Mouse (Mus musculus) cerebellum, adult 8-10 months (tissue): ENCODE results near the gene Aoc3.
"Not testable (repeated sequence)": the region's sequence is repeated elsewhere in the genome, so short reads cannot be mapped to it uniquely, and the experiment has no call there.

Source experiments
- DNase-seq: peaks from one replicate; pipeline ENCODE4 v3.0.0; 2022

Aoc3 gene

DNA sequence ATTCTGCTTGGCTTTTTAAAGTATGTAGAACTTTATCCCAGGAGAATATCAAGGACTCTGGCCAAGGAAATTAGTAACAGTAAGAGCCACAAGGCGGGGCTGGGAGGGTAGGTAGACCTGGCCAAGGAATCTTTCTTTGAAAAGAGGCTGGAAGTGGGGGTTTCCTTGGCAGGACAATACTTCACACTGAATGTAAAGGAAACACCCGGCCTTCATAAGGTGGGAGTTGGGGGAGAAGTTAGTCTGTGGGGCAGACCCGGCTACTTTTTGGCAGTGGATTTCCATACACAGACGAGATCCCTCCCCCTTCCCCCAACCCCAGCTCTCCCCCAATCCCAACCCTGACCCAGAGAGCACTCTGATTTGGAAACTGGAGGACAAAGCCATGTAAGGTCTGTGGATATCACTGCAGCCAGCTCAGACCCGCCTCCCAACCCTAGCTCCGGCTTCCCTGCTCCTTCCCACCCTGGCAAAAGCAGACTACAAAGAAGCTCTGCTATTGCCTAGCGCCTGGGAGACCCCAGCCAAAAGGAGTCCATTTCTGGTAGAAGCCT is at the start of gene Aoc3:
TSS of gene Aoc3 (plus strand) at position 235 of the 554 bp plus-strand sequence.
- no peak for DNase-seq

- no peak for DNase-seq
Measured at GRCm38 (mm10) chr11:101280837-101281236, 49.6 kb upstream of the Aoc3 start.

GRCm38 (mm10) chr11:101282896-101283295 is 47.5 kb upstream of the Aoc3 start:
- no peak for DNase-seq

DNA sequence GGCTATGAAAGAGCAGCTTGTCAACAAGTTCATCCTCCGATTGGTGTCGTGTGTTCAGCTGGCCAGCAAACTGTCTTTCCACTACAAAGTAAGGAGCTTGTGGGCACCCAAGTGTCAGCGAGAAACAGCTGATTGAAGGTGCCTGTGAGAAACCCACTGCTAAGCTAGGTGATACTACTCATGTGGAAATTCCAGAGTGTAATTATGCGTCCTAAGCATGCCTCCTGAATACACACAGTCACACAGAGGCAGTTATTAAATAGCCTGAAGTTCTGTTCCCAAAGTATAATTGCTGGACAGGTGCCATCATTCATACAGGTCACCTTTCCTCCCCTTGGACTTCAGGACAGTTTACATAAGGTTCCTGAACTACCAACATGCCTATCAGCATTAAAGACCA is 46.6 kb upstream of the Aoc3 start:
- no peak for DNase-seq

DNA sequence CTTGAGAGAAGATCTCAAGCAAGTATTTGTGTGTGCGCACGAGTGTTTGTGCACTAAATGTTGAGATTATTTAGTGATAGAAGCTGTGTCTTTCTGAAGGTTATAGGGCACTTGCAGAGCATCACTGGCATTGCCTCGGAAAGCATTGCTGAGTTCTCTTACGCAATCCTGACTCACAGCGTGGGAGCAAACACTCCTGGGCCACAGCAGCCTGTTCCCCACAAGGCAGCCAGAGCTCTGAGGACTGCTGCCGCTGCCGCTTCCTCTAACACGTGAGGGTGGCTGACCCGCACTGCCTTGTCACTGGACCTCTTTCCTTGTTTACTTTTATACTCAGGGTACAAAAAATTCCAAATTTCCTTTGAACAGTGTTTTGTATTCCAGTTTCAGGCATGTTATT is 43.1 kb upstream of the Aoc3 start:
- no peak for DNase-seq

DNA sequence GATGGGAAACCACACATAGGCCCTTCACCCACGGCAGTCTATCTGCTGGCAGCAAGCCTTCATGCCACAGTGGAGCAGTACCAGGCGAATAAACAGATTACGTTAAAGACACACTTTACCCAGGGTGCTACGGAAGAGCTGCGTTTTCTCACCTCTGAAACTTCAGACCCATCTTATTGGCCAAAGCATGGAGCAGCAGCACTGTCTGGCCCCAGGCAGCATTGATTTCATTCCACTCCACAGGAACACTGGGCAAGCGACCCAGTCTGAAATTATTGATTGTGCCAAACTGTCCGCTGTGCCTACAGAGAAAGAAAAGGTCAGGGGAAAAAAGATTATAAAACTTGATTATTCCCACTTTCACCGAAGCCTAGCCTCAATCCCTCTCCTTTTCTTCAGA is 39.2 kb upstream of the Aoc3 start:
- DNase-seq, result no peak

GRCm38 (mm10) chr11:101295191-101295590 is 35.2 kb upstream of the Aoc3 start:
- no peak for DNase-seq

GRCm38 (mm10) chr11:101300881-101301280 is 29.5 kb upstream of the Aoc3 start:
- DNase-seq, result no peak

DNA sequence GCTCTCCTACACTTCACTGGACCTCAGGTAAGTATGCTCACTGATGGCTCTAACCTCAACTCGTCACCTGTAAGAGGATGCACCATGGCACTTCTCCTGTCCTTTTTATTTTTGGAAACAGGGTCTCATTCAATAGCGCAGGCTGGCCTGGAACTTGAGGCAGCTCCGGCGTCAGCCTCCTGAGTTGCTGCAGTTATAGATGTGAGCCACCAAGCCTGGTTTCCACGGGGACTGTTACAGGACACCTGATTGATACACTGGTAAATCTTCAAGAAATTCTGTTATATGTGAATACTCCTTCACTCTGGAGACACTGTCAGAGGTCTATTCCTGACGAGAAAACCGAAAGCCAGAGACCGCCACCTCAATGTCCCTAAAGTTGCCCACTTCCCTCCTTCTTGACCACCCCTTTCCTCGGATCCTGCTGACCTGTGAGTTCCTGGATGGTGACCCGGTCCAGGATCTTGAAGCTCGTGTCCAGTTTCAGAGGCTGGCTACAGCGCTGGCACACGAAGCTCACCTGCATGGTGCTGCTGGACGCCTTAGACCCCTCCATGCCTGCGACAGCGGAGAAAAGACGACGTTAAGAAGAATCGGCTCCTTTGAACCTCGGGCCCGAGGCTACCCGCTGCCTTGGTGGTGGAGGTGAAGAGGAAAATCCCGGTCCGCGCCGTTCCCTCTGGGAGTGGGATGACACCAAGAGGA is 29.0 kb upstream of the Aoc3 start:
- no peak for DNase-seq

- peak; percentile 97 for DNase-seq
Measured at GRCm38 (mm10) chr11:101302004-101302798, 28.2 kb upstream of the Aoc3 start, which contains the start of gene Becn1. Gene Becn1 (minus strand): TSS chr11:101302286.

DNA sequence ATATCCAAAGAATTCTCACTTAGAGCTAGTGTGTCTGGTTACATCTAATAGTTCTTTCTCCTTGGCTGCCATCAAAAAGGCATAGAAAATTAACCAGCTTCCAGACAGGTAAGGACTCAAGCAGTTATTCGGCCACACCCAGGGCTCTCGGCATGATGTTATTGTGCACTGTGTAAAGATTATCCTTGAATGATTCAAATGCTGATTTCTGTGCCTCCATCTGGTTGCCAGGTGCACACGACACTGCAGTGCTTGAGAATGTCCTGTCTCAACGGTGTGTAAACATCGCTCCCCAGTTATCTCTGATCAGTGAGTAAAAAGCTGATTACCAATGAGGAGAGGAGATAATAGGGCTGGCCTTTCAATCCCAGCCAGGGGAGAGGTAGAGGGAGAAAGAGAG is 22.7 kb upstream of the Aoc3 start:
- DNase-seq, result no peak

DNA sequence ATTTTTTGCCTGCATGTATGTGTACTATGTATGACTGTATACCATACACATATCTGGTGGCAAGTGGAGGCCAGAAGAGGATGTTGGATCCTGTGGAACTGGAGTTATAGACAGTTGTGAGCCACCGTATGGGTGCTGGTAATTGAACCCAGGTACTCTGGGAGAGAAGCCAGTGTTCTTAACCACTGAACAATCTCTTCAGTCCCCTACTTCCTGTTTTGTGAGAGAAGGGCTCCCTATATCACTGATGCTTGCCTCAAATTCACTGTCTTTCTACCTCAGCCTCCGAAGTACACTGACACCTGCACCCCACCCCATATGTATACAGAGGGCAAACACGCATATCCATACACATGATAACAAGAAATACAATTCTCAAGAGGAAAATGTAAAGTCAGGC is 19.3 kb upstream of the Aoc3 start:
- DNase-seq, result no peak

GRCm38 (mm10) chr11:101312150-101312549 is 18.3 kb upstream of the Aoc3 start:
- no peak for DNase-seq

GRCm38 (mm10) chr11:101314567-101314966 is 15.8 kb upstream of the Aoc3 start:
- DNase-seq, result no peak

GRCm38 (mm10) chr11:101315082-101315650 is 15.2 kb upstream of the Aoc3 start:
- no peak for DNase-seq

DNA sequence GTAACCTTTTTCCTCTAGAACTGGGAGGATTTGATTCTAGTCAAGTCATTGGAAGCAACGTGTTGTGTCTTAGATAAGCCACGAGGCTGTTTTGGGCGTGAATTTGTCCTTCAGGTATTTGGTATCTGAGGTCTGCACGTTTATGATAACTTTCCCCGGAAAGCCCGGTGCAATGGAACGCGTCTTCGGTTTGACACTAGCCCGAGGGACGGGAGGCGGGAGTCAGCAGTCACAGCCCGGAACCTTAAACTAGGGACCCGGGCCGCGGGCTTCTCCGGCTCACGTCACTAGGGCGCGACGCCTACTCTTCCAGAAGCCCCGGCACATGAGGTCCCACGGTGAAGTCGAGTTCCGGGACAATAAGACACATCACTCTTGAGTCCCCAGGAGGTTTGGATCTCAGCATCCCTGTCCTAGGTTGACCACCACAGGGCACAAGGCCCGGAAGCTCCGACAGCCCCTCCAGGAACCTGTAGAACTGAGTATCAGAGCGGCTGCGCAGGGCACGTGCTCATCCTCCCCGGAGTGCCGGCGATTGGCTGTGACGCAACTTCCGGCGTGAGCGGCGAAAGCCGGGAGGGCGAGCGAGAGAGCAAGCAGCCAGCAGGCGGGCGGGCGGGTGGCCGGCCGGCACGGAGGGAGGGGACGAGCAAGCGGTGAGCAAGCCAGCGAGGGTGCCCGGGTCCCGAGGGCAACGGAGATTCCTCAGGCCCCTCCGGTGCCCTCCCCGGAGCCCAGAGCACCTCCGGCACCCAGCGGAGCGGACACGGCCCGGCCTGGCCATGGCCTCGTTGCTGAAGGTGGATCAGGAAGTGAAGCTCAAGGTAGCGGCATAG is 14.5 kb upstream of the Aoc3 start, which contains the start of gene Psme3:
TSS of gene Psme3 (plus strand) at position 549 of the 836 bp plus-strand sequence.
- DNase-seq, result peak; percentile 94

DNA sequence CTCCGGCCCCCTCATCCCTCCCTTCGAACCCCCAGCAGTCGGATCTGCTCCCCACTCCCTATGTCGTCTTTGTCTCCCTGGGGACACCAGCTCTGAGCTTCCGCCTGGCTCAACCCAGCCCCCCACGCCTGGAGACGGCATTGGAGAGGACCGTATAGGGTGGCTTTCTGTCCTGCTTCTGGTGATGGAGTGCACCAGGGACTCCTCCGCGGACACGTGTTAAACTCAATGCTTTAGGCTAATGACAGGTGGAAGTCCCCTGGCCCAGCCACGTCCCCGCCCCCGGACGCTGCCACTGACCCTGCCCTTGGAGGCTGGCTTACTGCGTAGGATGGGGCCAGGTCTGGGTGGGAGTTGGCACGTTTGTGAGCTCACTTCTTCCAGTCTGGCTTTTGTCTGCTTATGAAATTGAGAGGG is 13.9 kb upstream of the Aoc3 start:
- peak; percentile 16 for DNase-seq

DNA sequence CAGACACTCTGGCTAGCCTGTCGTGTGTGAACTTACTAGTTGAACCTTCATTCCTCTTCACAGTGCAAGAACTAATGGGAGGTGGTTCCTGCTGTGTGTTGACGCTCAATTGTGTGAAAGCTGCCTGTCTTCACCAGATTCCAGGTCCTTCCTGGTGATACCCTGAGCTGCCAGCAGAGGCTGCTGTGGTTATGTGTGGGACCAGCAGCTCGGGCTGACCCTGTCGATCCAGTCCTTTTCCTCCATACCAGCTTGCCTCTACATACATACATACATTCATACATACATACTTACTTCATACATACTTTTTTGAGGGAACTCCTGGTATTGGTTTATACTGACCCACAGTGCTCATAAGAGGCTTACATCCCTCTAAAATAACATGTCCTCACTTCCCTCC is 6.8 kb upstream of the Aoc3 start:
- DNase-seq, result peak; percentile 47

DNA sequence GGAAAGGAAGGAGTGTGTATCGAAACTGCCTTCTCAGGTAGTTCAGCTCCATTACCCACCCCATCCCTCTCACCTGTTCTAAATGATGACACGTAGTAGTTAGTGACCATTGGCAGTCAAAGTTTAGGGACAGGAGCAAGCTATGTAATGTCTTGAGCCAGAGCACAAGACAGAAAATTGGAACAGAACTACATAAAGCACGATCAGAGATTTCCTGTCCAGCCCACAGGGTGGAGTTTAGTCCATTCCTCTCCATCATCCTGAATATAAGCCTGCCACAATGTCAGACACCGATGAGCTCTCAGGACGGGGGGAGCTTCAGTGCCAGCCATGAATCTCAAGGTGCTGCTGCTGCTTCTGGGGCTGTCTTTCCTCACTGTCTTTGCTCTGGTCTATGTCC is 5.6 kb upstream of the Aoc3 start, which contains the start of gene Aoc2:
TSS of gene Aoc2 (plus strand) at position 301 of the 400 bp plus-strand sequence.
- DNase-seq, result no peak

- DNase-seq, result not testable (repeated sequence)
Measured at GRCm38 (mm10) chr11:101325201-101325600, 5.2 kb upstream of the Aoc3 start.

DNA sequence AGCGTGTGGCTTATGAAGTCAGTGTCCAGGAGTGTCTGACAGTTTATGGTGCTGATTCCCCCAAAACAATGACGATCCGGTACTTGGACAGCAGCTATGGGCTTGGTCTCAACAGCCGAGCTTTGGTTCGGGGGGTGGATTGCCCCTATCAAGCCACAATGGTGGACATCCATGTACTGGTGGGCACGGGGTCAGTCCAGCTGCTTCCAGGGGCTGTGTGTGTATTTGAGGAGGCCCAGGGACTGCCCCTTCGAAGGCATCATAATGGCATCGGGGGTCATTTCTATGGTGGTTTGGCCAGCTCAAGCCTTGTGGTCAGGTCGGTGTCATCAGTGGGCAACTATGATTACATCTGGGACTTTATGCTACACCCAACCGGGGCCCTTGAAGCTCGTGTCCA is 4.3 kb upstream of the Aoc3 start:
- no peak for DNase-seq

GRCm38 (mm10) chr11:101327311-101327710 is 3.1 kb upstream of the Aoc3 start:
- no peak for DNase-seq
